Mouse (Mus musculus): ENCODE measurements at regions not wholly inside any gene's neighbourhood (a gene's known extent, or its start where the extent isn't known, plus 50 kb on each side); places are given as distances from the start of the nearest gene placed in this dataset.

GRCm38 (mm10) chr7:72961321-72961720 is 414.0 kb upstream of the Rgma start:
- no peak for TF ChIP-seq CTCF (IDR thresholded peaks at IDR 0.05 in 2 of 3, conservative IDR thresholded peaks at IDR 0.05 in 1 of 3; ENCODE audit: control insufficient read depth in 1 of 3, insufficient read depth in 1 of 3, low read depth in 2 of 3, low read length in 3 of 3, poor library complexity in 1 of 3, severe bottlenecking in 1 of 3)
- no peak for TF ChIP-seq SMC3 (IDR thresholded peaks at IDR 0.05; ENCODE audit: low read depth, low read length)
- no peak for TF ChIP-seq USF2 (IDR thresholded peaks at IDR 0.05; ENCODE audit: borderline replicate concordance in 1 of 2, insufficient read depth in 1 of 2, low read depth in 1 of 2, low read length in 2 of 2)
- TF ChIP-seq GATA1 (IDR thresholded peaks at IDR 0.05; ENCODE audit: low read depth, low read length): no peak
- no peak for TF ChIP-seq GABPA (IDR thresholded peaks at IDR 0.05; ENCODE audit: low read depth, low read length)

All from MEL (cell line).